Mouse (Mus musculus) thymus, postnatal 25 days (tissue): ENCODE measurements around the gene Htatsf1.
A peak's percentile ranks its signal among the peaks of the same experiment; 100 is the strongest.

Source experiments
- DNase-seq: peaks from one replicate; pipeline ENCODE4 v3.0.0; 2022

The Htatsf1 gene

DNA sequence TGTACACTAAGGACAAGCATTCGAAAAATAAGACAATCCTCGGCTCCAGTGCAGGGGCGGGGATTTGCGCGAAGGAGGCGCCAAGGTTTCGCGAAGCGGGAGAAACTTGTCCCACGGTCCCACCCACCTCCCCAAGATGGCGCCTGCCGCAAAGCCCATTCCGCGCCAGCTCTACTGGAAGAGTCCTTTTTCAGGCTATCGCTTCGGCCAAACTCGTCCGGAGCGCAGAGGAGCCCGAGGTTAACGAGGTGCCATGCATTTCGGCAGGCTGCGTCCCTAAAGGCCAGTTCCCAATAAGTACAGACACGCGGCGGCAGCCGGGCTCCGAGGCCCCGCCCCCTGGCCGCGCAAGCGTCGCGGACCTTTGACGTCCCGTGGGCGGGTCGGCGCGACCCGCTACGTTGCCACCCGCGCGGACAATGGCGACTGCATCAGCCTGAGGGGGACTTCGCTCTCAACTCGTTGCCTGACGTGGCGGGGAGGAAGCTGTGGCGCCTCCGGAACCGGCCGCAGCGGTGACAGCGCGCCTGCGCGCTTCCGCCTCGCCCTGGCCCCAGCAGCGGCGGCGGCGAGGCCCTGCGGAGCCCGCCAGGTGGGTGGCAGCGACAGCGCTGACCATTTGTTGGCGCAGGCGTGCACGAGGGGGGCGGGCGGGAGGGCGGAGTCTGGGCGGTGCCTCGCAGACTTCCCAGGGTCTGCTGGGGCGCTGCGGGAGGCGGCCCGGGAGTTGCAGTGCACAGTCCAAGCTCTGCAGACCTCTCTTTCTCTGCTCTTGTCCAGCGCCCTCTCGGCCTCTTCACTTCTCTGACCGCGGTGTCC lies at the start of gene Htatsf1:
Gene Htatsf1, plus strand, starts transcription at position 410 of the 819 bp plus-strand sequence.
- peak; percentile 84 for DNase-seq

DNA sequence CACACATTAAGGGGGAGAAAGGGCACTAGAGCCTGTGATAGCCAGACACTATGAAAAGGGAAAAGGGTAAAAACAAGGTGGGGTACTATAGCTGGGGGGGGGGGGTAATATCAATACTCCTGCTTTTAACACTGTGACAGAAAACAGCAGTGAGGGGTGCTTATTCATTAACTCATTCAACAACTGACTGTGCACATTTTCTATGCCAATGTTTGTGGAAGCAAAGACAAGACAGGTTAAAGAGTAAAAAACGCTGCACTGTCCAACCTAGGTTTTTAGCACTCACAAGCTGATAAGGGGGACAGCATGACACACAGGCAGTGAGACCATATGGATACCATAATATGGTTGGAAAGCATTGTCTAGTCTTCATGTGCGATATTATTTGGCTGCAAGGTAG lies 40.5 kb upstream of the Htatsf1 start:
- DNase-seq, result no peak

DNA sequence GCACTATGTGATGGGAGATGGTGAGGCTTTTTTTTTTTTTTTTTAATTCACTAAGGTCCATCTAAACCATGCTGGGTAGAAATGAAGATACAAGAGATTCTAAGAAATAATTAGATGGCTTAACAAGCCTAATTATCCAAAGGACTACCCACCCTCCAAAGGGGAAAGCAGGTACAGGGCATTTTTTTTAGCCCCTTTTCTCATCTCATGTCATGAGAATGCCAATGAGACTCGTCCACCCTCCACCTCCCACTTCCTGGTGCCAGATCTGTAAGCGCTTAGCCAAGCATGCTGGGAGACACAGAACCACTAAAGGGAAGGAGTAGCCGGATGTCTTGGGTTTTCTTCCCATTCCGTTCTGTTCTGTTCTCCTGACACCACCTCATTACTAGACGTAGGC lies 10.6 kb upstream of the Htatsf1 start, which contains the start of gene Brs3:
Gene Brs3, plus strand, starts transcription at position 301 of the 400 bp plus-strand sequence.
- no peak for DNase-seq

DNA sequence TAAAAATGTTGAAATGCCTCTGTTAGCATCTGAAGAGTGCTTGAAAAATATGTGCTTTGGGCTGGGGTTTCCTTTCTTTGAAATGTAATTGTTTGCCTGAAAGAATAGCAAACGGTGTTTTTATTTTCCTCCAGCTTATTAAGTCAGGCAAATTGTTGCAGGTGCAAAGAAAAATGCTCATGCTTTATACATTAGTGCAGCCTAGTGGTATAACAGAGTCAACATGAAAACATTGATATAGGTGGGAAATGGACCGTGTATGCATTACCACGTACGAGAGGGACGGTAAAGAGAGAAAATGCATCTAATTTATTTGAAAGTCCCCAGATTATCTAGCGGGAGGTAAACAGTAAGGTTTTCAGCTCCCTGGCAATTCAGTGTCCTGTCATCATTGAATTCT lies 9.5 kb upstream of the Htatsf1 start:
- DNase-seq, result no peak

DNA sequence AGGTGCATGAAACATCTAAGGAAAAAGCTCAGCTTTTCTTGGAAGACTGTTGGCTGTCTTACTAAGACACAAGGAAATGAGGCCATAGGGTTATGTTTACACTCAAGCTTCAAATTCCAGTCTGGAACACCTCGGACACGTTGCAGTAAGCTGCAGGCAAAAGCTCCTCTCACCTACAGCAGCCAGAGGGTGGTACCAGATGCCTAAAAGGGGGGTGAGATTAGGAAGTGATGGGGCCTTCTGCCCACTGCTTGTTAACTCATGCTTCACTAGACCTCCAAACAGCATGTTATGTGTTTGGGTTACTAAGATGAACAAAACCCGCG lies 572 bp upstream of the Htatsf1 start:
- no peak for DNase-seq

DNA sequence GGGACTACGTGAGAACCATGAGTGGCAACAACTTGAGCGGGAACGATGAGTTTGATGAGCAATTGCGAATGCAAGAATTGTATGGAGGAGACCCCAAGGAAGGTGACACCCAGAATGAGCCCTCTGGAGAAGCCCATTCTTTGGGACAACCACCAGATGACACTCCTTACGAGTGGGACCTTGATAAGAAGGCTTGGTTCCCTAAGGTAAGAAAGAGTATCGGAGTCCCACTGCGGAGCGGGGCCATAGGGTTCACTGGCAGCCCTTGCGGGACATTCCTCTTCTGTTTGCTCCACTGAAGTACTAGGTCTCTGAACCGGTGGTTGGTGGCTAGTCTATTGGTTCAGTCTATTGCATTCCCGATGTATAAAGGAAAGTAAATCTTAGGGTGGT lies 606 bp downstream of the Htatsf1 start:
- no peak for DNase-seq

DNA sequence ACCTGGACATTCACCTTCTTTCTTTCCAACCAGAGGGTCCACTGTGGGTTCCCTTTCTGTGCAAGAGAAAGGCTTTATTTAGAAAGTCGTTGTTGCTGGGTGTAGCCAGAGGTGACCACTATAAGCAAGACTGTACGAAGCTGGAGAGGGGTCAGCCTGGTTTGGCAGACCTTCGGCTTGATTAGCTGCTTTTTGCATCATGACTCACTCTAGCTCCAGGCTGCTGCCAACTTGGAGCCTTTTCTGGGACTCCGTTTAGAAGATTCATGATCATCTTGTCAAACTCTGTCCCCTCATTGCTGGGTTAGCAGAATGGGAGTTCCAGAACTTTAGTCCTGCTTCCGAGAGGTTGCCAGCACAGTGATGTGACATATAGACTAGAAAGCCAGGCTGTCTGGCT lies 28.1 kb downstream of the Htatsf1 start:
- no peak for DNase-seq

DNA sequence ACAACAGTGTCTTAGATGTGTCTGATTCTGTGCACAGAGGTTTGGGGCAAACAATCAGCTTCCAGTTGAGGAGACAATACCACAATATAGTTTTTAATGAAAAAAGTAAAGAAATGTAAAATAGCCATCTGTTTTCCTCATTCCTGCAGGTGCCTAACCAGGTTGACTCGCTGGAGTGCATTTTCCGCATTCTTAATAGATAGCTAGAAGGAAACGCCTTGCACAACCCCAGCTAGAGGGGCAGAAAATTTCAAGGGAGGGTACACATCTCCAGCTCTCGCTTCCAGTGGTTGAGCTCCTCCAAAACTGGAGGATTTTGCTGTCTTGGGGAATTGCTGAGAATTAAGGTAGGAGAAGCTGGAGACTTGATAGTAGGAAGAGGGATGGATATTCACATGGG lies 34.4 kb downstream of the Htatsf1 start, which contains the start of gene Vgll1:
Gene Vgll1, plus strand, starts transcription at position 301 of the 400 bp plus-strand sequence.
- no peak for DNase-seq

DNA sequence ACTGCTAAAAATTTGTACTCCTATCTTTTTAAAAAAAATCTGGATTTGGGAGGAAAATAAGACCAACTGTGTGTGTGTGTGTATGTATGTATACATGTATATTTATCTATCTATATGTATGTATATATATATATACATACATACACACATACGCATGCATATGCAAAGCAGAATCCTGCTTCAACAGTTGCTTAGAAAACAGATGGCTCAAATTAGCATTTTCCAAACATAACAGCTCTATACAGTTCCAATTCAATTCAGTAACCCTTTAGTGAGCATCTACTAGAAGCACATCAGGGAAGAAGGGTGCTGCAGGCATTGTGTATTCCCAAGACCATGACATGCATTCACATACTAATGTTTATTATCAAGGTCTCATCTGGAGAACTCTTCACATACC lies 50.0 kb downstream of the Htatsf1 start:
- no peak for DNase-seq

DNA sequence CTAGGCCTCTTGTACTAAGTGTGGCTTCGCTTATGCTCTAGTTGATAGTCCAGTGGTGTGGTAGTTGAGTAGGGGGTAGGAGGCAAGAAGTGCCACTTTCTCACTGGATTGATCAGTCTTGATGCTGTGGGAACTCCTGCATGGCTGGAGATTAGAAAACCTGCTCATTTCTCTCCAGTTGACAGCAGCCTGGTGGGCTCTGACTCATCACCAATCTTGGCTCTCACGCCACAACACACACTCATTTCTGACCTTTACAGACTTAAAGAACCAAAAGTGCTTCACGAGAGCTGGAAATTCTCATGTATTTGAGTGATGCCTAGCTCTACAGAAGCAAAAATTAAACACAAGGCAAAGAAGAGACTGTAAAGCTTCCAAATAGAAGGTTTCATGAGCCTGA lies 53.6 kb downstream of the Htatsf1 start:
- DNase-seq, result no peak
